Mouse (Mus musculus): ENCODE measurements around the gene Ramac. TPM values are rescaled to one million over a fixed set of nuclear protein-coding genes. Genes with fewer than 3 reads are reported as not detected.

The Ramac gene
- 10 to 100 TPM in 1 of 2 experiments, 1 to 10 TPM in 1; 3.1 to 13.6 TPM for polyA plus RNA-seq (2012; fragmentation: generic; extraction: Trizol)

GRCm38 (mm10) chr7:81762180-81763109 lies at the start of gene Ramac:
Gene Ramac (plus strand): TSS chr7:81762925.

GRCm38 (mm10) chr7:81789095-81789757 lies 26.5 kb downstream of the Ramac start, which contains the start of gene 3110040N11Rik:
Gene 3110040N11Rik (minus strand): TSS chr7:81789478.

Other genes starting within 250 kb of the Ramac start
- under 1 TPM in 1 of 2 experiments, not detected in 1; 0.02 TPM for gene Fsd2, start 196.0 kb upstream of the Ramac start, polyA plus RNA-seq (2012; fragmentation: generic; extraction: Trizol)
- 1 to 10 TPM; 2.1 to 6.8 TPM for gene Whamm, start 191.7 kb upstream of the Ramac start, polyA plus RNA-seq (2012; fragmentation: generic; extraction: Trizol)
- gene Homer2, start 55.4 kb upstream of the Ramac start, polyA plus RNA-seq (2012; fragmentation: generic; extraction: Trizol), result not detected
- 10 to 100 TPM; 10.6 to 33.7 TPM for gene 3110040N11Rik, start 26.6 kb downstream of the Ramac start, polyA plus RNA-seq (2012; fragmentation: generic; extraction: Trizol)
- 10 to 100 TPM in 1 of 2 experiments, 1 to 10 TPM in 1; 9.3 to 24.4 TPM for gene Btbd1, start 66.5 kb downstream of the Ramac start, polyA plus RNA-seq (2012; fragmentation: generic; extraction: Trizol)
- gene Gm10160, start 92.9 kb downstream of the Ramac start, polyA plus RNA-seq (2012; fragmentation: generic; extraction: Trizol), result not detected
- gene Tm6sf1, start 96.1 kb downstream of the Ramac start, polyA plus RNA-seq (2012; fragmentation: generic; extraction: Trizol), result under 1 TPM; 0.05 to 0.20 TPM
- gene Hdgfl3, start 171.5 kb downstream of the Ramac start, polyA plus RNA-seq (2012; fragmentation: generic; extraction: Trizol), result 1 to 10 TPM in 1 of 2 experiments, under 1 TPM in 1; 0.76 to 4.0 TPM
- not detected for gene Bnc1, start 229.4 kb downstream of the Ramac start, polyA plus RNA-seq (2012; fragmentation: generic; extraction: Trizol)